Mouse (Mus musculus): ENCODE measurements around the gene Zfp91.

GRCm38 (mm10) chr19:12795110-12795509, 816 bp downstream of the Zfp91 start:
- no peak for TF ChIP-seq CTCF (IDR thresholded peaks at IDR 0.05; ENCODE audit: low read depth)
- no peak for TF ChIP-seq EP300 (IDR thresholded peaks at IDR 0.05; ENCODE audit: low read depth)

Data from heart, postnatal 0 days (tissue).